Mouse (Mus musculus) retina, adult 2 months (tissue): ENCODE results near the gene Lats2.

ENCODE experiments used
- DNase-seq: peaks from one replicate; pipeline ENCODE4 v3.0.0-alpha.2; 2012; ENCODE audit warnings: low read depth, low spot score

The Lats2 gene

DNA sequence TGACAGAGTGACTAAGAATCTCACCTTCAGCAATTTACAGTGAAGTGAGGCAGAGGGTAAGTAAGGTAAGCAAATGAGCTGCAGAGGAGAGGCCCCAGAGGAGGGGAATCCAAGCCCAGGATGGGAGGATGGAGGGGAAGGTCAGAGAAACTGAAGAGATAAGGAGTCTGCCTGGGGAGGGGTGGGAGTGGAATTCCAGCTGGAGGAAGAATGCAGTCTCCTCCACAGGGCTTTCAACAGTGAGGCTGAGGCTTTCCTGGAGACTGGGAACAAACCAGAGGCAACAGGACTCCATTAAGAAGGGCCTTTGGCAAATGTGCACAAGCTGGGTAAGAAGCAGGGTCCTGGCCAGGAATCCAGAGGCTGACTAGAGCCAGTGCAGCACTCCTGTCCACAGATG is 21.1 kb downstream of the Lats2 start:
- DNase-seq: no peak

DNA sequence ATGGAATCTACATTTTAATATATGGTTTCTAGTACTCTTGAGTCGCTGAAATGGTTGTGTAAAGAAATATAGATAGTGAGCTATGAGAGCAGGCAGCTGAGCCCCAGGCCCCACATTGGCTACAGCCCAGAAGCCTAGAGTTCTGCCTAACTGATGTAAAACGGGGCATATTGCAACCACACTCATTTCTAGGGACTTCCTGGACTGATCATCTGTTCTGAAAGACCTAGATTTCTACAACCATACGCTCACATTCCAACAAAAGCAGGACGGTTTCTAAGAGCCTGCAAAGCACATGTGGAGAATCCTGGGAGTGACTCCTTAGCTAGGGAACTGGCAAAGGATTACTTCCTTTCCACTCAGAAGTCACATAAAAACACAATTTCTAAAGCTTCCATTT is 22.0 kb downstream of the Lats2 start:
- no peak for DNase-seq

DNA sequence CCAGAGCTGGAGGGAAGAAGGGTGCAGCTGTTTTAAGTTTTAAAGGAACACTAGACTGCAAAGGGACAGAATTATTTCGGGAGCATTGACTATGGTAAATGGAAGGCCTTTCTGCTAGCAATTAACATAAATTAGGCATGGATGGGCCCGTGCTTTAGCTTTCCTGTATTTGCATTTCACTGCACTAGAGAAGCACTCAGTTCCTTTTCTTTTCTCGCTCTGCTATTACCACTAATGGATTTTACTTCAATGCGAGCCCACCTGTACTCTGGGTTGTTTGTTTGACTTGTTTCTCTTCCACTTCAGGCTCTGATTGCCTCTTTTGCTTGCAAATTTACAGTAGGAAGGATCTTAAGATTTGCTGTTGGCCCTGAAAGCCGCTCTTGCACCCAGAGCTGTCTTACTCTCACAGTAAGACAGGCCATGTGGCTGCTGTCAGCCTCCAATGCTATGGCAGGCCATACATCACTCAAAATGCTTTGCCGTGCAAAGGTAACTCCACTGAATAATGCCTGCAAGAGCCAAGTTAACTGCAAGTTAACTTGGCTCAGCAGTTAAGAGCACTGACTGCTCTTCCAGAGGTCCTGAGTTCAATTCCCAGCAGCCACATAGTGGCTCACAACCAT is 25.4 kb downstream of the Lats2 start:
- DNase-seq: no peak

DNA sequence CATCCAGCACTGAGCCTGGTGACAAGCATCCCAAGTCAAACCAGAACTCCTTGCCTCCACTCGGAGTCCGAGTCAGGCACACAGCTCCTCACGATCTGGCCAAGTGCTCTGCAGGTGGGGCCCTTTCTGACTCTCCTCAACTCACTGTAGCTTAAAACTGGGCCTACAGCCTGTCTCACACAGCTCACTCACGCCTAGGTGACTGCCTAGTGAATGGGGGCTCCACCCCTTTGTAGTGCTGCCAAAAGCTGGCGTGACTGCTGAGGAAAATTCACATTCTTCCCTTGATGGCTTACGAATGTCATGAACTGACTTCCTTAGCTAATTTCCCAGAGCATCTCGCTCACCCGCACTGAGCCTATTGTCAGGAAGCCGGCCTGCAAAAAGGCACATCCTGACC is 27.7 kb downstream of the Lats2 start:
- DNase-seq: no peak

DNA sequence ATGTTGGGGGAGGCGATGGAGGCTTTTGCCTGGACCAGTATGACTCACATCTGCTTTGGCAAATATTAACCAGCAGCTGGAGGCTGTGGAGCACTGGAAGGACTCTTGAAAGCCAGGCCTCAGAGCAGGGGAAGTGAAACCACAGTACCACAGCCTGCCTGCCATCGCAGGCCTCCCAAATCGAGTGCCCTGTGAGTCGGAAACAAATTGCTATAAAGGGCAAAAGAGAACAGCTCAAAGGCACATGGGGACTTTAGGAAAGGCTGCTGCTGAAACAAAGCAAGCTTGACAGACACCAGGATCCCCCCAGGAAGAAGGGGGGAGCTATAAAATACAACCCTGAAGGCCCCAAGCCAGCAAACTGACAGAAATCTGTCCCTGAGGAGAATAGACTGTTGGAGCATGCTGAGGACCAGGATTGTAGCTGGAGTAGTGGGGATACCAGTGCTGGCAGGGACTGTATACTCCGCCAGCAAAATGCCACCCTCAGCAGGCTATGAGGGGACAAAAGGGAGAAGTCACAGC is 28.2 kb downstream of the Lats2 start:
- no peak for DNase-seq

DNA sequence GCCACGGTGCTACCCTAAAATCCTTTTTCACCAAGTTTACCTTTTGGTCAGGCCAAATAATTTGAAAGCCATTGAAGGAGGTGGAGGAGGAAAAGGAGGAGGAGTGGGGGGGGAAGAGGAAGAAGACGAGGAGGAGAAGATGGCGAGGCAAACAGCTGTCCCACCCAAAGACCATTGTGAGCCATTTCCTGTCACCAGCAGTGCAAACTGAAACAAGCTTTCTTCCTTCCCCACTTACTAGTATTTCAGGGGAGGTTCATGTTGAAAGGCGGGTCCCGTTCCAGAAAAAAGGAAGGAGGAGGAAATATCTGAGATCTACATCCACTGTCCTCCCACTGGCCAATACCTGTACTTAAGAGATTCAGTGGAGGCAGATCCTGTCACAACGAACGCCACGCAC is 28.8 kb downstream of the Lats2 start:
- no peak for DNase-seq

DNA sequence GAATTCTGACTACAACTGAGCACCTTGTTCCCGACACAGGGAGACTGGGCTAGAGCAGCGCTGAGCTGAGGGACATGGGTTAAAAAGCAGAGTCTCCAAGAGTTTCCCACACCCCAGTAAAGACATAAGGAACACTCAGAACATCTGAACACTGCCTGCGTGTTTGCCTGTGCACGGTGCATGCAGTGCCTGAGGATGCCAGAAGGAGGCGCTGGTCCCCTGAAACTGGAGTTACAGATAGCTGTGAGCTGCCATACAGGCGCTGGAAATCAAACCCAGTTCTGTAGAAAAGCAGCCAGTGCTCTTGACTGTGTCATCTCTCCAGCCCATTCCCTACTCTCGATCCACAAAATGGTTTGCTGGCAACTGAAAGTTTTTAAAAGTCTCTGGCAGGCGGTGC is 32.0 kb downstream of the Lats2 start:
- DNase-seq: no peak

DNA sequence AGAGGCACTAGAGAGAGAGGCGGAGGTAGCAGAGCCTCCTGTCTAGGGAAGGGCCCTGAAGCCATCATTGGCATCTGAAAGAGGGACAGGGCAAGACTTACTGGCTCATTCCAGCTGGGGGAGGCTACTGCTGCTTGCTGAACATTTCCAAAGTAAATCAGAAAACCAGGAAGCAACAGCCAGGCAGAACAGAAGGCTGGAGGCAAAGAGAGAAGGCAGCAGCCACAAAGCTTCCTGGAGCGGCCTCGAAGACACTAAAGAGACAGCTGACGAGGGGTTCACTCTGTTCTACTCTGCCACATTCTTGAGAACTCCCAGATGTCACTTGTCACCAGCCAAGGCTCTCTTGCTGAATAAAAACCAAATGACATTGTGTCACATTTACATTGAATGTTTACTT is 33.7 kb downstream of the Lats2 start:
- DNase-seq: no peak

DNA sequence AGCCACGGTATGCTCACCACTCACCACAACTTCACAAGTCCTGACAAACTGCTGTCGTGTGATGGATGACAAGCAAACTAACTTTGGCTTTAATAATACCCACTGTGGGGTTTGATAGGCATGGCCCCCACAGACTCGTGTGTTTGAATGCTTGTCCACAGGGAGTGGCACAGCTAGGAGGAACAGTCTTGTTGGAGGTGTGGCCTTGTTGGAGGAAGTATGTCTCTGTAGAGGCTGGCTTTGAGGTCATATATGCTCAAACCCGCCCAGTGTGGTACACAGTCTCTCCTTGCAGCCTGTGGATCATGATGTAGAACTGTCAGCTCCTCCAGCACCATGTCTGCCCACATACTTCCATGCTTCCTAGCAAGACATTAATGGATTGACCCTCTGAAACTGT is 39.9 kb downstream of the Lats2 start:
- DNase-seq: no peak

DNA sequence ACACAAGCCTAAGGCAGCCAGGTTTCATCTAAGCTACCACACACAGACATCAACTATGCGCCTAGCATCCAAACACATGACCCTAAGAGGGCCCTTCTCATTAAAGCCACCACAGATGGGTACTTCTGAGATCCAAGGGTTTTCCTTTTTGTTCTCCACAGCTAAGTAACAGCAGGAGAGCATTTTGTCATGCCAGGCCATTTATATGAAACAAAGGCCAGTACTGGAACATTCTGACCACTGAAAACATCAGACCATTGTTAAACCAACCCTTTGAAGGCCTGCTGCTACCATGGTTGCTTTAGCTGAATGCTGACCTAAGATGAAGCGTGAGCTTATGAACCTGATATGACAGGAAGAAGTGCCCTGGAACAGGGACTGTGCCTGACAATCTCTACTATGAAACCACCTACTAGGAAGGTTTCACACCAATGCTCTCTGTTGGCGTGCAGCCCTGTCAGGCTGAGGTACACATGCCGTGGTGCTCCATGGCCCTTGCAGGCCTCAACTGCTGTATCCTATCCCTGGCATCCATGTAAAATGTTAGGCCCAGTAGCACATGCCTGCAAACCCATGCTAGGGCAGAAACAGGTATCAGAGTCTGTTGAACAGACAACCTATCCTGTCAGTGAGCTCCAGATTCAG is 41.5 kb downstream of the Lats2 start:
- DNase-seq: no peak

DNA sequence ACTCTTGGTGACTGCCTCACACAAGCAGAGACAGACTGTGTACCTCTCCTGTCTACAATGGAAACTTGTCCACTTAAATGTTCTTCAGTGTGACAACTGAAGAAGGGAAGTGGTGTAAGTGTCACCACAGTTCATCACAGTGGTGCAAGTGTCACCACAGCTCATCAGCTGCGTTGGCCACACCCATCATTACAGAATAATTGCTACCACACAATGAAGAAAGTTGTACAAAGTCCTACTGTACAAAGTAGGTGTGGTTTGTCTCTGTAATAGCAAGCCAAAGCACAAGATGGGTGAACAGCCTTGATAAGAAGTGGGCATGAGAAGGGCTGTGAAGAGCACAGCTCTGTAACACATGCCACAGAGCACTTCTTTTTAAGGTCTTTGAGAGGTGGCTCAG is 45.3 kb downstream of the Lats2 start:
- DNase-seq: no peak

DNA sequence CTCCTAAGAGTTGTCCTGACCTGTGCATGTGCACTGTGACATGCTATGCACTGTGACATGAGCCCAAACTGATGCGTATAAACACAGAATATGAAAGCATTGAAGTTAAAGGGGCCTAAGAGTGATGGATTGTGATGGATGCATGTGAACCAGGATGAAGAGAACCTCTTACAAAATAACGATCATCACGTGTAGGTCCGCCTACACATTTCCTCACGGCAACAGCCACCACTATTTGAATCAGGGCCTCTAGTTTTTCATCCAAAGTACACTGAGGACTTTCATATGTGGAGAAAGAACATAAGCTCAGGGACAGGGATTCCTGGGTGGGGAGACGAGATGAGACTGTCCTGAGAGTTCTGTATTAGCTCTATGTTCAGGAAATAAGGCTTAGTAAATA is 47.1 kb downstream of the Lats2 start:
- DNase-seq: no peak

DNA sequence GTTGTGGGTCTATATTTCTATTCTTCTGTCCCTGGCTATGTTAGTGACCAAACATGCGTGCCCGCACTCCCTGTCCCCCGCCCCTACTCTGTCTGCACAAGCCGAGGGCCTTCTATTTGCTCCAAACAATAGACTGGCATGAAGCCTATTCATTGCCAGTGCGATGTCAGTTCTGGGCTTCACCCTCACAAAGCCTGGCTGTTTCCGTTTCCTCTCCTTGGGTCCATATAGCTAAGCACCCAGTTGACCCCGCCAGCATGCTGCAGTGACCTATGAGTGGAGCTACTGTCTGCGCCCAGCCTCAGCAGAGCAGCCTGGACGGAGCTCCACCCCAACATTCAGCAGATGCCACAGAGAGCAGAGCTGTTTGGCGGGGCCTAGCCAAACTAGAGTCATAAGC is 49.0 kb downstream of the Lats2 start:
- DNase-seq: no peak

DNA sequence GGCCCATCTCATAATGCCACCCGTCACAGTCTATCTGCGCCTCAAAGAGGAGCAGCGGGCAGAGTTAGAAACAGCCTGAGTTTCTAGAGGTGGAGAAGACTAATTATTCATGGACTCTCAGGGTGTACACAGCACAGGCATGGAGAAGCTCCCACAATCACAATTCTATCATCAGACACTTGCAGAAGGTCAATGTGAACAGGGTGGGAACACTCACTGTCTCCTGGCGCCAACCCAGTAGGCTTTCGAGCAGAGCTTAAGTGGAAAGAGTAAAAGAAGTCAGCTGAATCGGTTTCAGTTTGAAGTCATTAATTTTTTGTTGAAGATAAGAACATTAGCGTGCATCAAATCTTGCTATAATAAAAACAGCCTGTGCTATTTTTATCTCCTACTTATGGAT is 49.6 kb downstream of the Lats2 start:
- DNase-seq: no peak

DNA sequence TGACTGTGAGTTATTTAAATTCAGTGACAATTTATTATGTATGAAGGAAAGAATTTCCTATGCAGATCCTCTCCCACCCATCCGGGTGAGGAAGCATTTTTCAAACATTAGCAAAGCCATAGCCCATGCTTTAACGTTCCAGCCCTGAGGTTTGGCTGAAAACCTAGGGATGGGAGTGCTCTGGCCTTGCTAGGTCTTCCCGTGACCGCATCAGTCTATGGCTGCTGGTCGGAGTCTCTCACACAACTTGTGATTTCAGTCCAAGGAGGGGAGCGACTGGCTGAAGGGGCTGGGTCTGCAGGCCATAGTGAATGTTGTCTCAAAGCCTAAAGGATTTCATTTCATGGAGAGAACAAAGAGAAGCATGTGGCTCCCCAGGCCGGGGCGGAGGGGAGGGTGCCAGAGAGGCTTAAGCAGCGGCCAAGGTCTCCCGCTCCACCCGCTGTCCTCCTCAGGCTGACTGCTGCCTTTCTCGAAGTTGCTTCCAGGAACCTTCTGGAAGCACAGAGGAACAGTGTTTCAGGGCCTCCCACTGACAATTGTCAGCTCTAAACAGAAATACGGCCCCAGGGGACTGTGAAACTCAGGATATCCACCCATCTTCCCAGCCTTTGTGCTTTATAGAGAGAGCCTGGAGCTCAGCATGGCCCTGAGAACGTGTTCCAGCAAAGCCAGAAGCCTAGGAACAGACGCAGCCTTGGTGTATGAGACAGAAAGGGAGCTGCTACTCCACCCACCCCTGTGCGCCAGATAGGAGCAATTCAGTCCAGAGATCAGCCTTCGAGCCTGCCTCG is 50.9 kb downstream of the Lats2 start:
- no peak for DNase-seq

DNA sequence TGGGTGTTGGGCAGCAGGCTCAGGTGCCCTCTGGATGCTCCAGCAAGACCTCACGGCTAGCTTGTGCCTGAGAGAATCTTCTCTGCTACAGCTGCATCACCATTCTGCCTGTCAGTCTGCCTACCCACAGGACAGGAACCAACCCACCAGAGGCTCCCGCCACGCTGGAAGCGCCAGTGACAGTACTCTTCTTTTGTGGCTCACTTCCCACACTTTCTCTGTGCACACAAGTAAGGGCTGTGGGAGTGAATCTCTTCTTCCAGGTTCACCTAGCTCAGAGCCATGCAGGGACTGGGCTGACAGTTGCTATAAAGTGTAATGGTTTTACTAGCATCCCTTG is 51.5 kb downstream of the Lats2 start:
- DNase-seq: no peak

DNA sequence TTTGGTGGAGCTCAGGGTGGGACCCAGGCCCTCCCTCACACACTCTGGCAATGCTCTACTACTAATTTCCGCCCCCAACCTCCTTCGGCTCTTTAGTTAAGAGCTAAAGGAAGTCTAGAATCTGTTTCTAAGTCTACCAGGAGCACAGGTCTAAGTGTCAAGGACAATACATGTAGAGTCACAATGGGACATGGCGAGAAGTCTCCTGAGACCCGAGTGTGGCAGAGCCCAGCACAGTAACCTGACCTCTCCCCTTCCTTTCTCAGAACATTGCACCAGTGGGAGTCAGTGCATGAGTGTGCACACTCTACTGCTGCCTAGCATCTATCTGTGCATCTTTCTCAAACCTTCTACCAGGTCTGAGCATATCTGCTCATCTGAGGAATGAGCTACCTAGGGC is 52.4 kb downstream of the Lats2 start:
- no peak for DNase-seq

DNA sequence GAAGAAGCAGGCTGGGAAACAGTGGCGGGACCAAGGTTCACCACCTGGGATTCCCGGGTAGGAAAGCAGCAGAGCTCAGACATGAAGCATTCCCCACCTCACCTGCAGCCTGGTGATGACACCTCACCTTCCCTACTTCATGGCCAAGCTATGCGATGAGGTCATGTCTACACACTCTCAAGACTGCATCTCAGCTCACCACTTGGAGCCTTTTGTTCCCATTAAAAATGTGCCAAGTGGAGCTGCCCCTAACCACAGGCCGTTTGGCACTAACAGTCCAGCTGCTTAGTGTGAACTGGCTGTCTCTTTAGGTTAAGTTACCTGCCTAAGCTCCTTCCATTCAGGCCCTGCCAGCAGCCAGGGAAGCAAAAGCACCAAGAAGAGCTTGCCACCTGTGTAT is 53.1 kb downstream of the Lats2 start:
- no peak for DNase-seq

DNA sequence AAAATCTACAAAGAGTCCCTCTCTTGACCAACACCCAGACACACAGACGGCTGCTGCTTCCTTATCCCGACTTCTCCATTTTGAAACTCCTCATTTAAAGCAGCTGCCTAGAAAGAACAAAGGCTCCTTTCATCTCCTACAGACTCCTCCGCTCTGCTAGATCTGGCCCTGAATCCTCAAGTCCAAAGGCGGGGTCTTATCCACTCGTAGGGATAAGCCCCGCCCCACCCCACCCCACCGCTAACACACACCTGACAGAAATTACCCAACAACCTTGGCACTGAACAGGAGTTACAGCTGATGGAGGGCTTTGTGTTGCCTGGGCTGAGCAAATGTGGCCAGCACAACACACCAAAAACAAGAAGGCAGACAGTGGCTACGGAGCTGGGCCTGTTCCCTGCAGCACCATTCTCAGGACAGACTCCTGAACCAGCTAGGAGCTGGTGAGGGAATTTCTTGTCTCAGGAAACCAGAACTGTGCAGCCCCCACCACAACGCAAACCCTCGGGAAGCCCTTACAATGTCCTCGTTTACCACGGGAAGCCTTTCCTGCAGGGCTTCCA is 56.2 kb downstream of the Lats2 start:
- no peak for DNase-seq

DNA sequence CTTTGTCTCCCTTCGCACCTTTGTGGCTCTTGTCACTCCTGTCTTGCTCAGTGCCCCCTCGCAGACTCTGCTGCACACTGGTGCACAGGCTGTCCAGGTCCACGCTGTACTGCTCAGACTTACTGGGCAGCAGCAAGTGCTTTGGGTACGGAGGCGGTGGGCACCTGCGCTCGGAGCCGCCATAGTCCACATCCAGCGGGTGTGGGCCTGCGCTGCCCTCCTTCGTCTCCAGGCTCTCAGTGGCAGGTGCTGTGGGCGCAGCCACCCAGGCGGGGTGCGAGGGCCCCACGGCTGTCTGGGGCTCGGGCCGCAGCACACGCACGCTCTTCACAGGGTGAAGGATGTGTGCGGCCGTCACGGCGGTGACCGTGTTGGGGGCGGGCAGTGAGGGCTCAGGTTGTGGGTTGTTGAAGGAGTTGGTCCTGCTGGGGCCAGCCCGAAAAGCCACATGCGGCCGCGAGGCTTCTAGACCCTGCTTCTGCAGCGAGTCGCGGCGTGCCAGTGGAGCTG is 58.7 kb downstream of the Lats2 start:
- no peak for DNase-seq

DNA sequence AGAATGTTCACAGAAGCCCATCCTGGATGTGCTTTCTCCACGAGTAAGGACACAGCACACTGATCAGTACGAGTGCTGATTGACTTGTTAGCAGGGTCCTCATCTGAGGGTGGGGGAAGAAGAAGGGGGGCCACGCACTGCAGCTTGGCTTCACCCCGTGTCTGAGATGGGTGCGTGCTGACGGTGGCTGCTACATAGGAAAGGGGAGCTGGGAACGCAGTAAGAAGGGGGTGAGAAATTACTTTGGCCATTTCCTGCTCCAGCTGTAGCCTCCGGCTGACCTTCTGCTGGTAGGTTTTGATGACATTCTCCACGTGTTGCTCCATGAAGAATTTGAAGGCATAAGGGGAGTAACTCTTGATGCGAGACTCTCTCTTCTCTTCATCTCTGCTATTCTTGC is 59.2 kb downstream of the Lats2 start:
- no peak for DNase-seq

DNA sequence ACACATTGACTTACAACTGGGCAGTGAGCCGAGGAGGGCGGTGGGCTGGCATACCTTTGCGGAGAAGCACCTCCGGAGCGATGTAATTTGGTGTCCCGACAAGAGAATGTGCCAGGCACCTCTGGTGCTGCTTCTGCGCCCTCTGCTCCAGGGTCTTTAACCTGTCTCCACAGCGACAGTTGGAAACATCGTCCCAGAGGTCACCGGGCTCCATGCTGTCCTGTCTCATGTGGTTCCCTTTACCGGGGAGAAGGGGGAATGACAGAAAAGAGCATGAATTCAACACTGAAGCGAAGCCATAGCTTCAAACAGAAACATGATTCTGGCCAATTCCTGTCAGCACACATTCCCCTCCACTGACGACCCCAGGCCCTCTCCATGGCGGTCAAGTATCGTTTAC is 62.1 kb downstream of the Lats2 start:
- no peak for DNase-seq

DNA sequence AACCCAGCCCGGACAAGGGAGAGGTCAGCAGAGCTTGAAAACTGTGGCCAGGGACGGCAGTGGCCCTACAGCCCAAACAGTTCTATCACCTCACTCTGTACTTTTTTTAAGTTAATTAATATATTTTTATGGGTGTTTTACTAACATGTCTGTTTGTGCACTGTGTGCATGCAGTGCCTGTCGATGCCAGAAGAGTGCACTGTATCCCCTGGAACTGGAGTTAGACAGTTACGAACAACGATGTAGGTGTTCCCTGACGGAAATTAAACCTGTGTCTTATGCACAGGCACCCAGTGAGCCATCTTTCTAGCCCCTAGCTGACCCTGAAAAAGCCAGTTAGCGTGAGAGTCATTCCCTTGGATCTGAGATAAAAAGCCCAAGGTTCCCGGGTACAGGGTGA is 62.6 kb downstream of the Lats2 start:
- DNase-seq: no peak
